Mouse (Mus musculus) midbrain, embryonic 10.5 days (tissue): Measurements from ENCODE around the gene Cnr2. TPM values are rescaled to one million over a fixed set of nuclear protein-coding genes. Genes with fewer than 3 reads are reported as not detected.

Source experiments
- DNase-seq: peaks from one replicate; pipeline ENCODE4 v3.0.0-alpha.2; 2017; ENCODE audit warnings: low spot score
- H3K27ac ChIP-seq: fragments of 300-500 bp; sonication (generic); replicated peaks from 2 replicates; pipeline ENCODE4 v1.5.1; 2016; ENCODE audit warnings: mild to moderate bottlenecking
- H3K27me3 ChIP-seq: fragments of 300-500 bp; sonication (generic); 2 replicates; pipeline ENCODE4 v1.6.1; 2016; ENCODE audit warnings: low read depth, mild to moderate bottlenecking; ENCODE audit not compliant: poor library complexity, severe bottlenecking
- H3K36me3 ChIP-seq: fragments of 300-500 bp; sonication (generic); 2 replicates; pipeline ENCODE4 v1.6.1; 2016; ENCODE audit warnings: mild to moderate bottlenecking, moderate library complexity
- H3K4me1 ChIP-seq: fragments of 300-500 bp; sonication (generic); 2 replicates; pipeline ENCODE4 v1.6.1; 2016
- H3K4me3 ChIP-seq: fragments of 300-500 bp; sonication (generic); 2 replicates; pipeline ENCODE4 v1.5.1; 2016; ENCODE audit warnings: mild to moderate bottlenecking, moderate library complexity
- H3K9me3 ChIP-seq: fragments of 300-500 bp; sonication (generic); replicated peaks from 2 replicates; pipeline ENCODE4 v1.6.1; 2016; ENCODE audit warnings: mild to moderate bottlenecking
- WGBS: fragments of 180-500 bp; shearing (Covaris S2); methylation state at CpG from one replicate; pipeline ENCODE4 v1.1.7; 2016; 5-methylcytosine and 5-hydroxymethylcytosine counted together
- polyA plus RNA-seq: library from polyadenylated mRNA; unstranded; fragments of >200 nt; fragmentation: Nextera tagmentation; extraction: Ambion mirVana; gene quantifications from 2 replicates; pipeline ENCODE4 v1.2.1, GENCODE M21; 2016

Gene Cnr2
- polyA plus RNA-seq, 1 experiment from 2014 or later, result 0.46 TPM

GRCm38 (mm10) chr4:135919280-135919639 lies 24.1 kb downstream of the Cnr2 start:
- WGBS, result 93% methylated on average over 3 of the region's 3 CpGs
- no peaks in the 10 kb centered on the region for H3K9me3 ChIP-seq
- peaks cover 17% of the 10 kb centered on the region for H3K4me1 ChIP-seq
- no peak overlapping the region for H3K27ac ChIP-seq
- no peaks in the 10 kb centered on the region for H3K27me3 ChIP-seq
- no peak for DNase-seq
- peaks cover 14% of the 10 kb centered on the region for H3K36me3 ChIP-seq
- H3K4me3 ChIP-seq, result no peak overlapping the region

GRCm38 (mm10) chr4:135920304-135921241 lies 25.4 kb downstream of the Cnr2 start, which contains the start of gene Fuca1:
TSS of gene Fuca1 (plus strand) at chr4:135920735.
- 2% methylated on average over 60 of the region's 60 CpGs for WGBS
- Histone ChIP-seq H3K4me3 (peak within 1 kb of the TSS; percentile 85), H3K9me3 (no peaks in the 10 kb centered on the region), H3K27ac (peak within 1 kb of the TSS; percentile 83), H3K4me1 (peaks cover 17% of the 10 kb centered on the region), H3K27me3 (no peaks in the 10 kb centered on the region), H3K36me3 (peaks cover 22% of the 10 kb centered on the region)
- DNase-seq, result peak; percentile 97

- no peaks in the 10 kb centered on the region for H3K9me3 ChIP-seq
- peak; percentile 49 for DNase-seq
- peaks cover 17% of the 10 kb centered on the region for H3K4me1 ChIP-seq
- peaks cover 31% of the 10 kb centered on the region for H3K36me3 ChIP-seq
- H3K27ac ChIP-seq, result peak overlapping the region; percentile 83
- no peaks in the 10 kb centered on the region for H3K27me3 ChIP-seq
- 13% methylated on average over 26 of the region's 26 CpGs for WGBS
- H3K4me3 ChIP-seq, result peak overlapping the region; percentile 85
Measured at GRCm38 (mm10) chr4:135921257-135922120, 26.3 kb downstream of the Cnr2 start.

- H3K27me3 ChIP-seq, result no peaks in the 10 kb centered on the region
- peaks cover 36% of the 10 kb centered on the region for H3K36me3 ChIP-seq
- peak overlapping the region; percentile 85 for H3K4me3 ChIP-seq
- H3K9me3 ChIP-seq, result no peaks in the 10 kb centered on the region
- 97% methylated on average over 1 of the region's 1 CpGs for WGBS
- H3K4me1 ChIP-seq, result peaks cover 17% of the 10 kb centered on the region
- H3K27ac ChIP-seq, result no peak overlapping the region
- no peak for DNase-seq
Measured at GRCm38 (mm10) chr4:135922190-135922589, 27.0 kb downstream of the Cnr2 start.

- no peak overlapping the region for H3K4me3 ChIP-seq
- H3K36me3 ChIP-seq, result peaks cover 36% of the 10 kb centered on the region
- H3K9me3 ChIP-seq, result no peaks in the 10 kb centered on the region
- no peak for DNase-seq
- WGBS, result 89% methylated on average over 2 of the region's 2 CpGs
- no peaks in the 10 kb centered on the region for H3K27me3 ChIP-seq
- H3K27ac ChIP-seq, result no peak overlapping the region
- peaks cover 17% of the 10 kb centered on the region for H3K4me1 ChIP-seq
Measured at GRCm38 (mm10) chr4:135924418-135924817, 29.2 kb downstream of the Cnr2 start.

- no peaks in the 10 kb centered on the region for H3K27me3 ChIP-seq
- H3K9me3 ChIP-seq, result no peaks in the 10 kb centered on the region
- DNase-seq, result no peak
- WGBS, result 89% methylated on average over 5 of the region's 5 CpGs
- H3K27ac ChIP-seq, result no peak overlapping the region
- H3K4me3 ChIP-seq, result no peak overlapping the region
- peaks cover 17% of the 10 kb centered on the region for H3K4me1 ChIP-seq
- peaks cover 36% of the 10 kb centered on the region for H3K36me3 ChIP-seq
Measured at GRCm38 (mm10) chr4:135925341-135925740, 30.1 kb downstream of the Cnr2 start.

GRCm38 (mm10) chr4:135926195-135926808 lies 31.1 kb downstream of the Cnr2 start:
- H3K9me3 ChIP-seq, result no peaks in the 10 kb centered on the region
- WGBS, result 89% methylated on average over 10 of the region's 10 CpGs
- H3K4me3 ChIP-seq, result no peak overlapping the region
- H3K4me1 ChIP-seq, result peaks cover 13% of the 10 kb centered on the region
- DNase-seq, result no peak
- peaks cover 40% of the 10 kb centered on the region for H3K36me3 ChIP-seq
- H3K27me3 ChIP-seq, result no peaks in the 10 kb centered on the region
- no peak overlapping the region for H3K27ac ChIP-seq

- Histone ChIP-seq H3K27me3 (no peaks in the 10 kb centered on the region), H3K9me3 (no peaks in the 10 kb centered on the region), H3K27ac (no peak overlapping the region), H3K4me1 (peaks cover 8% of the 10 kb centered on the region), H3K36me3 (peaks cover 43% of the 10 kb centered on the region), H3K4me3 (no peak overlapping the region)
- DNase-seq, result no peak
- 91% methylated on average over 3 of the region's 3 CpGs for WGBS
Measured at GRCm38 (mm10) chr4:135926861-135927260, 31.7 kb downstream of the Cnr2 start.

- Histone ChIP-seq H3K4me3 (no peak overlapping the region), H3K27me3 (no peaks in the 10 kb centered on the region), H3K27ac (no peak overlapping the region), H3K4me1 (no peaks in the 10 kb centered on the region), H3K36me3 (peaks cover 46% of the 10 kb centered on the region), H3K9me3 (no peaks in the 10 kb centered on the region)
- WGBS, result 91% methylated on average over 9 of the region's 9 CpGs
- no peak for DNase-seq
Measured at GRCm38 (mm10) chr4:135928376-135928775, 33.2 kb downstream of the Cnr2 start.

GRCm38 (mm10) chr4:135929405-135929804 lies 34.2 kb downstream of the Cnr2 start:
- no peaks in the 10 kb centered on the region for H3K9me3 ChIP-seq
- no peak overlapping the region for H3K4me3 ChIP-seq
- DNase-seq, result no peak
- no peaks in the 10 kb centered on the region for H3K27me3 ChIP-seq
- WGBS, result 86% methylated on average over 5 of the region's 5 CpGs
- no peak overlapping the region for H3K27ac ChIP-seq
- H3K36me3 ChIP-seq, result peaks cover 48% of the 10 kb centered on the region
- no peaks in the 10 kb centered on the region for H3K4me1 ChIP-seq

GRCm38 (mm10) chr4:135929828-135930227 lies 34.6 kb downstream of the Cnr2 start:
- no peak overlapping the region for H3K27ac ChIP-seq
- H3K9me3 ChIP-seq, result no peaks in the 10 kb centered on the region
- H3K4me3 ChIP-seq, result no peak overlapping the region
- DNase-seq, result no peak
- no peaks in the 10 kb centered on the region; the same call in 1 of the 2 replicates for H3K4me1 ChIP-seq
- WGBS, result 94% methylated on average over 9 of the region's 9 CpGs
- H3K27me3 ChIP-seq, result no peaks in the 10 kb centered on the region
- peaks cover 48% of the 10 kb centered on the region for H3K36me3 ChIP-seq

GRCm38 (mm10) chr4:135930239-135930638 lies 35.0 kb downstream of the Cnr2 start:
- H3K9me3 ChIP-seq, result no peaks in the 10 kb centered on the region
- H3K27me3 ChIP-seq, result no peaks in the 10 kb centered on the region
- H3K4me3 ChIP-seq, result no peak overlapping the region
- no peak for DNase-seq
- H3K4me1 ChIP-seq, result peaks cover 4% of the 10 kb centered on the region
- H3K27ac ChIP-seq, result no peak overlapping the region
- H3K36me3 ChIP-seq, result peaks cover 49% of the 10 kb centered on the region
- 92% methylated on average over 8 of the region's 8 CpGs for WGBS
